Mouse (Mus musculus): Measurements from ENCODE around the gene Hdac4. TPM values are rescaled to one million over a fixed set of nuclear protein-coding genes. Genes with fewer than 3 reads are reported as not detected.

Hdac4 gene
- polyA plus RNA-seq, 1 experiment from 2014 or later: 21.2 TPM

- no peaks in the 10 kb centered on the region for H3K27me3 ChIP-seq (ENCODE audit: control insufficient read depth, insufficient read depth, low read length)
- no peak overlapping the region for H3K4me2 ChIP-seq (replicated peaks; ENCODE audit: low read depth, low read length)
- no peak overlapping the region for H3K4me3 ChIP-seq (ENCODE audit: low read depth, low read length)
- H3K4me1 ChIP-seq (replicated peaks; ENCODE audit: control insufficient read depth, insufficient read depth, low read length): no peaks in the 10 kb centered on the region
- no peak overlapping the region for H3K9ac ChIP-seq (ENCODE audit: low read depth, low read length)
- H3K9me3 ChIP-seq (ENCODE audit: control insufficient read depth, low read length): no peaks in the 10 kb centered on the region
- ATAC-seq (ENCODE audit: low FRiP score) (no peak), DNase-seq (ENCODE audit: low spot score) (no peak)
- H3K36me3 ChIP-seq (ENCODE audit: control insufficient read depth, insufficient read depth, low read length): no peaks in the 10 kb centered on the region
- WGBS: 93% methylated on average over 11 of the region's 11 CpGs
- no peak overlapping the region for H3K27ac ChIP-seq (ENCODE audit: low read depth, low read length)
These were observed 115.4 kb downstream of the Hdac4 start for GRCm38 (mm10) chr1:92079982-92080537.

- Histone ChIP-seq H3K27ac (ENCODE audit: low read depth, low read length) (no peak overlapping the region), H3K27me3 (ENCODE audit: control insufficient read depth, insufficient read depth, low read length) (no peaks in the 10 kb centered on the region), H3K36me3 (ENCODE audit: control insufficient read depth, insufficient read depth, low read length) (no peaks in the 10 kb centered on the region), H3K4me2 (replicated peaks; ENCODE audit: low read depth, low read length) (no peak overlapping the region), H3K4me3 (ENCODE audit: low read depth, low read length) (no peak overlapping the region), H3K9ac (ENCODE audit: low read depth, low read length) (no peak overlapping the region), H3K4me1 (replicated peaks; ENCODE audit: control insufficient read depth, insufficient read depth, low read length) (no peaks in the 10 kb centered on the region), H3K9me3 (ENCODE audit: control insufficient read depth, low read length) (no peaks in the 10 kb centered on the region)
- no peak for DNase-seq (ENCODE audit: low spot score)
- 87% methylated on average over 6 of the region's 6 CpGs for WGBS
- no peak for ATAC-seq (ENCODE audit: low FRiP score)
These were observed 120.2 kb downstream of the Hdac4 start for GRCm38 (mm10) chr1:92075312-92075711.

- Histone ChIP-seq H3K4me1 (replicated peaks; ENCODE audit: control insufficient read depth, insufficient read depth, low read length) (no peaks in the 10 kb centered on the region), H3K9me3 (ENCODE audit: control insufficient read depth, low read length) (no peaks in the 10 kb centered on the region), H3K4me3 (ENCODE audit: low read depth, low read length) (no peak overlapping the region), H3K27ac (ENCODE audit: low read depth, low read length) (no peak overlapping the region), H3K36me3 (ENCODE audit: control insufficient read depth, insufficient read depth, low read length) (no peaks in the 10 kb centered on the region), H3K27me3 (ENCODE audit: control insufficient read depth, insufficient read depth, low read length) (no peaks in the 10 kb centered on the region), H3K4me2 (replicated peaks; ENCODE audit: low read depth, low read length) (no peak overlapping the region), H3K9ac (ENCODE audit: low read depth, low read length) (no peak overlapping the region)
- no peak for ATAC-seq (ENCODE audit: low FRiP score)
- WGBS: 95% methylated on average over 3 of the region's 3 CpGs
- DNase-seq (ENCODE audit: low spot score): no peak
These were observed 120.8 kb downstream of the Hdac4 start for GRCm38 (mm10) chr1:92074655-92075054.

- Histone ChIP-seq H3K4me3 (ENCODE audit: low read depth, low read length) (no peak overlapping the region), H3K27me3 (ENCODE audit: control insufficient read depth, insufficient read depth, low read length) (no peaks in the 10 kb centered on the region), H3K27ac (ENCODE audit: low read depth, low read length) (peak overlapping the region; percentile 61; the same call in 1 of the 2 replicates), H3K4me1 (replicated peaks; ENCODE audit: control insufficient read depth, insufficient read depth, low read length) (no peaks in the 10 kb centered on the region), H3K36me3 (ENCODE audit: control insufficient read depth, insufficient read depth, low read length) (no peaks in the 10 kb centered on the region), H3K9ac (ENCODE audit: low read depth, low read length) (no peak overlapping the region), H3K4me2 (replicated peaks; ENCODE audit: low read depth, low read length) (no peak overlapping the region), H3K9me3 (ENCODE audit: control insufficient read depth, low read length) (no peaks in the 10 kb centered on the region)
- peak; percentile 19 for DNase-seq (ENCODE audit: low spot score)
- 29% methylated on average over 2 of the region's 2 CpGs for WGBS
- peak; percentile 69 for ATAC-seq (ENCODE audit: low FRiP score)
These were observed 125.4 kb downstream of the Hdac4 start for GRCm38 (mm10) chr1:92069932-92070677.

GRCm38 (mm10) chr1:92069464-92069863 lies 126.0 kb downstream of the Hdac4 start:
- Histone ChIP-seq H3K36me3 (ENCODE audit: control insufficient read depth, insufficient read depth, low read length) (no peaks in the 10 kb centered on the region), H3K4me1 (replicated peaks; ENCODE audit: control insufficient read depth, insufficient read depth, low read length) (no peaks in the 10 kb centered on the region), H3K4me3 (ENCODE audit: low read depth, low read length) (no peak overlapping the region), H3K9me3 (ENCODE audit: control insufficient read depth, low read length) (no peaks in the 10 kb centered on the region), H3K4me2 (replicated peaks; ENCODE audit: low read depth, low read length) (no peak overlapping the region), H3K9ac (ENCODE audit: low read depth, low read length) (no peak overlapping the region), H3K27me3 (ENCODE audit: control insufficient read depth, insufficient read depth, low read length) (no peaks in the 10 kb centered on the region), H3K27ac (ENCODE audit: low read depth, low read length) (no peak overlapping the region)
- WGBS: 92% methylated on average over 7 of the region's 7 CpGs
- DNase-seq (ENCODE audit: low spot score): no peak
- no peak for ATAC-seq (ENCODE audit: low FRiP score)

GRCm38 (mm10) chr1:92064307-92064706 lies 131.2 kb downstream of the Hdac4 start:
- WGBS: 90% methylated on average over 5 of the region's 5 CpGs
- DNase-seq (ENCODE audit: low spot score) (no peak), ATAC-seq (ENCODE audit: low FRiP score) (no peak)
- Histone ChIP-seq H3K4me2 (replicated peaks; ENCODE audit: low read depth, low read length) (no peak overlapping the region), H3K27me3 (ENCODE audit: control insufficient read depth, insufficient read depth, low read length) (no peaks in the 10 kb centered on the region), H3K9ac (ENCODE audit: low read depth, low read length) (no peak overlapping the region), H3K9me3 (ENCODE audit: control insufficient read depth, low read length) (no peaks in the 10 kb centered on the region), H3K36me3 (ENCODE audit: control insufficient read depth, insufficient read depth, low read length) (no peaks in the 10 kb centered on the region), H3K4me3 (ENCODE audit: low read depth, low read length) (no peak overlapping the region), H3K4me1 (replicated peaks; ENCODE audit: control insufficient read depth, insufficient read depth, low read length) (peaks cover 4% of the 10 kb centered on the region; the same call in 1 of the 2 replicates), H3K27ac (ENCODE audit: low read depth, low read length) (no peak overlapping the region)

- H3K4me1 ChIP-seq (replicated peaks; ENCODE audit: control insufficient read depth, insufficient read depth, low read length): peaks cover 4% of the 10 kb centered on the region; the same call in 1 of the 2 replicates
- WGBS: 86% methylated on average over 3 of the region's 3 CpGs
- DNase-seq (ENCODE audit: low spot score): no peak
These were observed 132.2 kb downstream of the Hdac4 start for GRCm38 (mm10) chr1:92063271-92063670.

GRCm38 (mm10) chr1:92061198-92062073 lies 134.1 kb downstream of the Hdac4 start:
- no peak overlapping the region for H3K9ac ChIP-seq (ENCODE audit: low read depth, low read length)
- WGBS: 36% methylated on average over 8 of the region's 8 CpGs
- H3K27ac ChIP-seq (ENCODE audit: low read depth, low read length): no peak overlapping the region
- no peak for DNase-seq (ENCODE audit: low spot score)
- ATAC-seq (ENCODE audit: low FRiP score): no peak
- H3K4me3 ChIP-seq (ENCODE audit: low read depth, low read length): no peak overlapping the region
- H3K27me3 ChIP-seq (ENCODE audit: control insufficient read depth, insufficient read depth, low read length): no peaks in the 10 kb centered on the region
- H3K4me1 ChIP-seq (replicated peaks; ENCODE audit: control insufficient read depth, insufficient read depth, low read length): peaks cover 4% of the 10 kb centered on the region; the same call in 1 of the 2 replicates
- H3K36me3 ChIP-seq (ENCODE audit: control insufficient read depth, insufficient read depth, low read length): no peaks in the 10 kb centered on the region
- H3K9me3 ChIP-seq (ENCODE audit: control insufficient read depth, low read length): no peaks in the 10 kb centered on the region
- no peak overlapping the region for H3K4me2 ChIP-seq (replicated peaks; ENCODE audit: low read depth, low read length)

More at GRCm38 (mm10) chr1:92063271-92063670, 132.2 kb downstream of the Hdac4 start:
- Histone ChIP-seq H3K9me3 (ENCODE audit: control insufficient read depth, low read length) (no peaks in the 10 kb centered on the region), H3K36me3 (ENCODE audit: control insufficient read depth, insufficient read depth, low read length) (no peaks in the 10 kb centered on the region), H3K27ac (ENCODE audit: low read depth, low read length) (no peak overlapping the region), H3K4me3 (ENCODE audit: low read depth, low read length) (no peak overlapping the region), H3K4me2 (replicated peaks; ENCODE audit: low read depth, low read length) (no peak overlapping the region), H3K27me3 (ENCODE audit: control insufficient read depth, insufficient read depth, low read length) (no peaks in the 10 kb centered on the region), H3K9ac (ENCODE audit: low read depth, low read length) (no peak overlapping the region)
- no peak for ATAC-seq (ENCODE audit: low FRiP score)

Measured in hindbrain, embryonic 11.5 days (tissue).